Mouse (Mus musculus) ES-Bruce4 (cell line): ENCODE data around the gene Ube2cbp.

Experiments
- CTCF ChIP-seq: IDR thresholded peaks from one replicate; pipeline ENCODE4 v1.8.1; 2011; ENCODE audit warnings: low read depth, low read length
- POLR2A ChIP-seq: IDR thresholded peaks from one replicate; pipeline ENCODE4 v1.8.1; 2011; ENCODE audit warnings: low read length; ENCODE audit not compliant: insufficient read depth

DNA sequence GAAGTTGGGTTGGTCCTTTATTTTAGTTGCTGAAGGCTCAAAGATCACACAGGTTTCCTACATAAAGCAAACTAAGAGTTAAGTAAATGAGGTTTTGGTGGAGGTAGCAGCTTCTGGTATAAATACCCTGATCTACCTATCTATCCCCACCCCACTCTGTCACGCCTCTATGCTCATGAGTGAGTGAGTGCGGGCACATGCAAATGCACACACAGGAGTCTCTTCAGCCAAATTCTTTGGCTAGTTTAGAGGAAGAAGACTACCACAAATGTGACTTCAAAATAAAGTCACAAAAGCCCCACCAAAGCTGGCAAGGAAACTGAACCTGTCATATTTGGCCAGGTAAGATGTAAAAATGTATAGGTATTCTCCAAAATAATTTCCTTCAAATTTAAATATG is 149.1 kb downstream of the Ube2cbp start:
- no peak for TF ChIP-seq CTCF
- no peak for TF ChIP-seq POLR2A
